Mouse (Mus musculus) retina, postnatal 1 day (tissue): ENCODE results near the gene Slc25a31.

Source experiments
- DNase-seq: peaks from one replicate; pipeline ENCODE4 v3.0.0-alpha.2; 2012

The Slc25a31 gene

GRCm38 (mm10) chr3:40708655-40709054 lies at the start of gene Slc25a31:
TSS of gene Slc25a31 (plus strand) at chr3:40708855.
- DNase-seq: no peak

- DNase-seq: no peak
Observed at GRCm38 (mm10) chr3:40660231-40660630, 48.4 kb upstream of the Slc25a31 start.

GRCm38 (mm10) chr3:40666109-40666508 lies 42.5 kb upstream of the Slc25a31 start:
- no peak for DNase-seq

GRCm38 (mm10) chr3:40666861-40667719 lies 41.6 kb upstream of the Slc25a31 start:
- DNase-seq: no peak

GRCm38 (mm10) chr3:40668889-40669288 lies 39.8 kb upstream of the Slc25a31 start:
- no peak for DNase-seq

GRCm38 (mm10) chr3:40669395-40669794 lies 39.3 kb upstream of the Slc25a31 start:
- DNase-seq: no peak

- DNase-seq: peak; percentile 85
Observed at GRCm38 (mm10) chr3:40673515-40673914, 35.1 kb upstream of the Slc25a31 start.

GRCm38 (mm10) chr3:40674873-40675405 lies 33.7 kb upstream of the Slc25a31 start:
- DNase-seq: peak; percentile 47

- DNase-seq: no peak
Observed at GRCm38 (mm10) chr3:40678856-40679255, 29.8 kb upstream of the Slc25a31 start.

- peak; percentile 46 for DNase-seq
Observed at GRCm38 (mm10) chr3:40682404-40682803, 26.3 kb upstream of the Slc25a31 start.

- DNase-seq: no peak
Observed at GRCm38 (mm10) chr3:40683171-40683570, 25.5 kb upstream of the Slc25a31 start.

- peak; percentile 74 for DNase-seq
Observed at GRCm38 (mm10) chr3:40685855-40686515, 22.7 kb upstream of the Slc25a31 start.

- peak; percentile 14 for DNase-seq
Observed at GRCm38 (mm10) chr3:40686836-40687235, 21.8 kb upstream of the Slc25a31 start.

- no peak for DNase-seq
Observed at GRCm38 (mm10) chr3:40687588-40687987, 21.1 kb upstream of the Slc25a31 start.

GRCm38 (mm10) chr3:40691566-40691965 lies 17.1 kb upstream of the Slc25a31 start:
- no peak for DNase-seq

- no peak for DNase-seq
Observed at GRCm38 (mm10) chr3:40693435-40693834, 15.2 kb upstream of the Slc25a31 start.

GRCm38 (mm10) chr3:40693960-40694359 lies 14.7 kb upstream of the Slc25a31 start:
- DNase-seq: no peak

GRCm38 (mm10) chr3:40694438-40694837 lies 14.2 kb upstream of the Slc25a31 start:
- DNase-seq: peak; percentile 46

- no peak for DNase-seq
Observed at GRCm38 (mm10) chr3:40695162-40695561, 13.5 kb upstream of the Slc25a31 start.

GRCm38 (mm10) chr3:40698834-40699233 lies 9.8 kb upstream of the Slc25a31 start:
- no peak for DNase-seq

- no peak for DNase-seq
Observed at GRCm38 (mm10) chr3:40704816-40705430, 3.7 kb upstream of the Slc25a31 start.

GRCm38 (mm10) chr3:40716056-40716455 lies 7.4 kb downstream of the Slc25a31 start:
- DNase-seq: no peak

- DNase-seq: peak; percentile 16
Observed at GRCm38 (mm10) chr3:40719022-40719421, 10.4 kb downstream of the Slc25a31 start.
